Mouse (Mus musculus): ENCODE measurements at regions not wholly inside any gene's neighbourhood (a gene's known extent, or its start where the extent isn't known, plus 50 kb on each side); places are given as distances from the start of the nearest gene placed in this dataset.

DNA sequence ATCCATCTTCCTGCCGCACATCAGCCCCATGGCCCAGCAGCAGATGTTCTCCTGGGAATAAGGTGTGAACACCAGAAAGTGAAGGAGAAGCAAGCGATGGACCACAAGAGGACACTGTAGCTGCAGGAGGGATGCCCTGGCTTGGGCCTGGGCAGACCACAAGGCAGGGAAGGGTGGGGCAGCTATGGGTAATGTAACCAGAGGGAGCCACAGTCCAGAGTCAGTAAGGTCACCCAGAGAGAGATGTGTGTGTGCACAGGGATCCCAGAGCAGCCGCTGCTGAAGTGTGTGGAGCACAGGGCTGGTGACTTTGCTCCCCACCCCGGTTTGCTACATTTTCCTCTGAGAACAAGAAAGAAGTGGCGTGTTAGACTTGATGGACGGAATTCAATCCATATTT, 142.5 kb upstream of the Gm3448 start:
- DNase-seq = no peak

DNA sequence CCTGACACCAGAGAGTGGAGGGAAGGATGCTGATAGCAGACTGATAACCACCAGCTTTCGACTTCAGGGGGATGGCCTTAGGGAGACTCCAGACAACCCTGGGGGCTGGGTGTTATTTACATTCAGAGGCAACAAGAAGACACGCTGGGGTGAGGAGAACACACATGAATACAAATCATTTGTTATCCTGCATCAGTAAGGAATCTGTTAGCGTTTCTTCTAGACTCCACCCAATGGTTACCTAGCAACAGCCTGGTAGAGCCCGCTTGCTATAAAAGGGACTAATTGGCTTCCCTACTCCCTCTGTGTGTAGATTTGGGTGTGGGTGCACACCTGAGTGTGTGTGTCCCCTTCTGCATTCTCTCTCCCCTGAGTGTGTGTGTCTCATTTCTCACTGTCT, 140.8 kb upstream of the Gm3448 start:
- DNase-seq = no peak

DNA sequence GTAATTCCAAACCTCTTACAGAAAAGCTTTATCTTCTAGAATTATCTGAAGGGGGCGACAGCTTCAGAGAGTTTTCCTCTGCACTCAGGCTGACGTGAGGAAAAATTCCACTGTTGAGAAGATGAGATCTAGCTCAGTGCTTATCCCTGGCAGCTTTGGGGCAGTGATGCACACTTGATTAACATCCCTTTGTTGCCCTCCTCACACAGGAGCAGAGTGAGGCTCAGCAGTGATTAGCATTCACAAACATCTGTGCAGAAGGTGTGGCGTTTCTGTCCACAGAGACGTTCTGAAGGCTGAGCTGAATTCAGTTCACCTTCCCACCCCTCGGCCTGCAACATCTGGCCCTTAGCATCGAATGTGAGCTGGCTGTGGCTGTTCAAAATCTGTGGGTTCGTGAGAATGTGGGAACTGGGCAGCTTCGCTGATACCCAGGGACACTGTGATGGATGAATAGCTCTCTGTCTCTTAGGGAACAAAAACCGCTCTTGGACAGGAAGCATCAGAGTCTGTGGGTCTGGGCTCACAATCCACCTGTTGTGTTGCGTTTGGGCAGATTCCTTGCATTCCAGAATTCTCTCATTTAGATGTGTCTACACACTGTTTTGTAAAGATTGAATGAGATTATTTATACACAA, 139.0 kb upstream of the Gm3448 start:
- no peak for DNase-seq

DNA sequence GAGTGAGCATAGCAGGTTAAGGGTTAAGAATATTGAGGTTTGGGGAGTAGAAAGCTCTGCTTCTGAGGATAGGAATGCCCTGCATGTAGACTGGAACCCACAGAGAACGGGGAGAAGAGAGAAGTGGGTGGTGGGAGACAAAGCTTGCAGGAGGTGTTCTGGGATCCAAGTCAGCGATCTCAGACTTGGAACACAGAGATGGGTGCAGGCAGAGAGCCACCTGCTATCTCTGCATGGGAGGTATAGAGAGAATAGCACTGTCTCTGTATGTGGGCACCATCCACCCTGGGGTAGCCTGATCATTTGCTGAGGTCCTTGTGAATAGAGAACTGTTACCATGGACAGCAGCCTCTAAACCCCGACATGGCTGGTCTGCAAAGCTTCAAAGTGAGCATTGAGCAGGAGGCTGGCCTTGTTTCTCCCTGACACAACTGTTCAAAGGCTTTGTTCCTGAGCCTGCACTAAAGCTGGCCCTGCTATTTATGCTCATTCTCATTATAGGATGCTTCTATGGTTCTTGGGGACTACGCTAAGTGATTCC, 138.1 kb upstream of the Gm3448 start:
- DNase-seq = no peak

DNA sequence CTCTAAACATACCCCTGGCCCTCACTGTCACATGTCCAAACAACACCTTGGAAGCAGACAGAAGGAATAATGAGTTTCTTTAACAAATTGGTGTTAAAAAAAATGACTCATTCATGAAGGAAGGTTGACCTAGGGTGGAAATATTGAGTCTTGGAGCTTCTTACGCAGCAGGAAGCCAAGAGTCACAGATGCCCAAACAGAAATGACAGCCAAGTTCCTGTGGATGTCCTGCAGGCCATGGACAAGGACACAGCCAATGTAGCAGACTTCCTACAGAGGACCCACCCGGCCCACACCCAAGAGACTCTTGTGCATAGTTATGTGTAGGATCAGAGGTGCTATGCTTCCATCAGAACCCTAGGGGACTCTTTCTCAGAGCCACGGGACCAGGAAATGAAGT, 136.1 kb upstream of the Gm3448 start:
- DNase-seq = no peak

DNA sequence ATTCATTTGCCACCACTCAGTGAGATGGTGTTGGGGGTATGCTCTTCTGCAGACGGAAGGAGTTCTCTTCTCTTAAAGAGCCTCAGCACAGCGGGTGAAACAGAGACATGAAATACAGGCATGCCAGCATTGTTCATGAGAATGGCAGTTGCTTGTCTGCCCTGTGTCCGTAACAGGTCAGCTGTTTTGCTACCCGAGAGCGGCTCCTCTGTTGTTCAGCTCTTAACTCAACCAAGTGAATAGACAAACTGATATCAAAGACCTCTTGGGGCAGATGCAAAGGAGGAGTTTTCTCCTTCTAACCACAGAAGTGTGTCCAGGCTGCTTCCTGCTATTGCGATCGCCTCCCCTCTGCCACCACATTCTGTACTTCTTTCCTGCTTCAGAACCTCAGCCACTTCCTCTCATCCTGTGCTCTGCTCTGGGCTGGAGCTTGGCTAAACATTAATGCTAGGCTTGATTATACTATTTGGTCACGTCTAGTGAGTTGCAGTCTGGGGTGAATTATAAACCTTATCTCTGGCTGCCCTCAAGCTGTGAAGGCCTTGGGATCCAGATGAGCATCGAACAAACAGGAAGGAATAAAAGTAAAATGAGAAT, 133.1 kb upstream of the Gm3448 start:
- no peak for DNase-seq

DNA sequence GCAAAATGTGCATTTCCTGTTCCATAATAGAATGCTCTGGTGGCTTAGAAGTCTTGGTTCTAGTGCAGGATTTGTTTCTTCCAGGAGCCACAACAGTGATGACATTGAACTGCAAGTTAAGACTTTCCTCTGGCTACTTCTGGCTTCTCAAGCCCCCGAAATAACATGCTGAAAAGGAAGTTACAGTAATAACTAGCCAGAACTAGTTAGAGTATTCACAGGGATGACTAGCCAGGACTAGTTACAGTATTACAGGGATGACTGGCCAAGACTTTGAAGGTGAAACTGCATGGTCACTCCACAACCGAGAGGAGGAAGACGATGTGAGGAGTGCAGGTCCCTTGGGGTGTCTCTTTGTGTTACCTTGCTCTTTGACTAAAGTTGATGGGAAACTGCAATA, 126.6 kb upstream of the Gm3448 start:
- DNase-seq = no peak

DNA sequence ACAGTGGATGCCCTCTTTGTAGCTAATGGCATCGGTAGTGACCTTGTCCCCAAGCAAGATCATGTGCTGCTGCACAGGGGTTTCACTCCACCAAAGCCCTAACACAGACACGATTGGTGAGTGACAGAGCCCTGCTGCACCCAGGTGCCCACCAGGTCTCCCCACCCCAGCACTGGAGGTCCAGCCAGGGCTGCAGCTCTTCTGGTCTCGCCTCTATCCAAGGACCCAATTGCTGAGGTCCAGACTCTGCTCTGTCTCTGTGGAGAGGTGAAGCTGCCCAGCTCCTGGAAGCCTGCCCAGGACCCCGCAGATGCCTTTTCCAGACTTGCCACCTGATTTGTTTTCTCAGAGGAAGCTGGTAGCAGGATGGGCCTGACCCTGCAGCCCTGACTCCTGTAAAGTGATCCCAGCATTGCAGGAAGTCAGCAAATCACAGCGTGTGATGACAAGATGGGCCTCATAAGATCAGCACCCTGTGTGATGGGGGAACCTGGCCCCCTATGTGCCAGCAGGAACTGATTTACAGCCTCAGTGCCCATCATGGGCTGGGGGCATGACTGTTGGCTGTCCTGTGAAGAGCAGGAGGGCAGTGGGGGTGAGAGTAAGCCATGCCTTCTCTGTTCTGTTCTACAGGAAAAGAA, 116.5 kb upstream of the Gm3448 start:
- no peak for DNase-seq

DNA sequence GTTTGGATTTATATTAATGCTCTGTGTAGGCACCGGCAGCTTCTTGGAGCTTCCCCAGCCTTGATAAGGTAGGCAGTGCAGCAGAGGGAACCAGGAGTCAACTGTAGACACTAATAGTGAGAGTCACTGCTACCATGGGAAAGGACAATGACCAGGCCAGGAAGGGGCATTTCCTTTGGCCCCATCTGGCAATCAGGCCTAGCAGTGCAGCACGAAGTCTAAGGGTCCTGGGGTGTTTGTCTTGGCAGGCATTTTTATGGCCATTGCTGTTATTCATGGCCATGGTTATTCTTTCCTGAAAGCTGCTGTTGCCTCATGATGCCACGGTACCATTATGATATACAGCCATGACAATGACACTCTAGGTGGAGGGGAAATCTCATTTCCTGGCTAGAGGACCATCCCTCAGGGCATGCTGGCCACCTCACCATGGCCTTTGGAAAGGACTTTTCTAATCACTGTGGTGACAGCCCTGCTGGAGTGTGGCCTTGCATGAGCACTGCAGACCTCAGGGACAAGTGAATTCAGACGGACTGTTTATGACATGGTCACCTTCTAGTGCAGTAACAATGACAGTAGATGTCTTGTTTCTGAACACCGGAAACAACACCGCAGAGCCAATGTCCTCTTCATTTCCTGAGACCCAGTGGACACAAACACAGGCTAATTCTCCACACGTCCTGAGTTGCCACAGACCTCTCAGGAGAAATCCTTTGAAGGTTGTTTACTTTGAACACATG, 111.8 kb upstream of the Gm3448 start:
- DNase-seq = no peak

DNA sequence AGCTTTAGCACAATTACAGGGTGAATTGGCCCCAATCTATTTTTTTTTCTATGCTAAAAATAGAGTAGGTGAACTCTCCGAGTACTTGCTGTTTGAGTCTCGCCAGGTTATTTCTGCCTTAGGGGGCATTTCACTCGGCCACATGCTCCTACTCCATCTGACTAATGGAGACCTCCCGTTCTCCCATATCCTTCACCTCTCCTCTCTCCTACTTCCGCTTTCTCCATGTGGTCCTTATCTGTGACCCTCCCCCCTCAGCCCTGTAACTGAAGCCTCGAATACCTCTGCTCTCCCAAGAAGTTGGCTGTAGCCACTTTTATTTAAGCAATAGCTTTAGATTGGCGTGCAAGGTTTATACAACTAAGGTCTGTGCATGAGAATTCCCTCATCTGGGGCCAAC, 111.1 kb upstream of the Gm3448 start:
- no peak for DNase-seq

DNA sequence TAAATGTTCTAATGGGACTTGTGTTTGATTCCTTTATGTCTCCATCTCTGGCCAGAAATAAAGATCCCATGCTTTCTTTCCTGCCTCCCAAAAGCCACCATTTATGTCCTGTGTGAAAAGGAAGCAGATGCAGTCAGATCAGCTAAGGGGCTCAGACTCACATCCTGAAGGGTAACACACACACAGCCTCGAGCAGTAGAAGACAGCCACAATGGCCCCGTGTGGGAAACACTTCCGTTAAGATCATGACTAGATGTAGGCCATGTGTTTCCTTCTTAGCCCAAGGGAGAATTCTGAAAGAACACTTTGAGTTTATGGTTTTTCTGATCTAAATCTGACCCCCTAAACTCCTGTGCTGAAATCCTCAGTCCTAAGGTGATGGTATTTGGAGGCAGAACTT, 110.4 kb upstream of the Gm3448 start:
- no peak for DNase-seq

DNA sequence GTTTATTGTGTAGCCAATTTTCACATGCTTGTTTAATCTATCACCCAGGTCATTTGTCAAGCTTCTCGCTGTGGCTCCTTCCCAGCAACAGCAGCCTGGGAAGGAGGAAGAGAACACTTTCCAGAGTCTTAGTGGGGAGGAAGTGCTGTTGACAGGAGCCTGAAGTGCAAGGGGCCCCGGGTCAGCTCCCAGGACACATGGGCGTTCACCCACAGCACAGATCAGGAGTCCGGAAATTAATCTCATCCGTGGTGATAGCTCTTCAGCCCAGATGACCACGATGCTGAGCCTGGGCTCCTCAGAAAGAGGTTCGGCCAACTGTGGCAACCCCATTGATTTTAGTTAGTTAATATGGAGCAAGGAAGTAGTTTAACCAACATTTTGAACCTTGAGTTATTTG, 105.3 kb upstream of the Gm3448 start:
- no peak for DNase-seq

DNA sequence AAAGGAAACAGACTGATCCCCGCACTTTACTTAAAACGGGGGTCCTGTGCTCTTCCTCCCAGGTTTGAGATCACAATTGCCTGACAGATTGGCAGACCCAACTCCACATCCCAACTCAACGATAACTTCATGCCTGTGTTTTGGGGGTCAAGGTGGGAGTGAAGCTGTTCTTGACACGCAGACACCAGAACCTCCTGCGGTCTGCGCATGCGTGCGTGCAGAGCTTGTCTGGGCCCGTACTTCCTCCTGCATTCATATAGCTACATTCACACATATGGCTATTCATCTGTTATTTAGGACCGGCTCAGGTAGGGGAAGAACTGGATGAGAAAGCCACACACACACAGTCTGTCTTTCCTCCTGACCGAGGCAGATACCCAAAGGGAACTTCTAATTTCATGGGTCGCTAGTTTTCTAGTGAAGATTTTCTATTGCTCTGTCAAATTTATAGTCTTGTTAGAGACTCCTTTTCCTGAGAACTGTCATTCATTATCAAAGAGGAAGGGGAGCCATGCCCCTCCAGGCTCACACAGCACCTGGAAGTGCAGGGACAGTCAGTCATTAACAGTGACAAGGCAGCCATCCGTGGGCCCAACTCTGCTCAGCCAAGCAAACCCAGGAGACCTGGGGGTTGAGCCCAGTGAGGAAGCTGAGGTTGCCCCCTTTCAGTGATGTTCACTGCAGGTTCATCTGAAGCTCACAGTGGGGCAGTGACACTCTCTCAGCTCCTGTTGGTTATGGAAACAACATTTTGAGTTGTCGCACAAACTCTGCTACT, 104.0 kb upstream of the Gm3448 start:
- no peak for DNase-seq

DNA sequence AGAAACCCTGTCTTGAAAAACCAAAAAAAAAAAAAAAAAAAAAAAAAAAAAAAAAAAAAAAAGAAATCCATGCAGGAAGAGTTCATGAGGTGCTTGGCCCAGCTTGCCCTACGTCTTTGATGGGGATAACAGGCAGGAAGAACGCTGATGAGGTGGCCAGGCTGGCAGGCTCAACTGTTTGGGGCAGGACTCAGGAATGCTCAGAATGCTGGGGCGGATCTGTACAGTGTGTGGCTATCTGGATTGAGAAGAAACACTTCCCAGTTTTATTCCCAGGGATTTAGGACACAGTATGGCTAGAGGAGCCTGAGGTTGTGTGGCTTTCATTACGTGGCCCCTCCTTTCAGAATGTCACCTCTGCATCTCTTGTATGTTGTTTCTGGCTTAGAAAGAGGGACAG, 99.1 kb upstream of the Gm3448 start:
- DNase-seq = no peak
